Comparison of ENCODE assay signal across 8 mouse cellular contexts in the genomic region with DNA sequence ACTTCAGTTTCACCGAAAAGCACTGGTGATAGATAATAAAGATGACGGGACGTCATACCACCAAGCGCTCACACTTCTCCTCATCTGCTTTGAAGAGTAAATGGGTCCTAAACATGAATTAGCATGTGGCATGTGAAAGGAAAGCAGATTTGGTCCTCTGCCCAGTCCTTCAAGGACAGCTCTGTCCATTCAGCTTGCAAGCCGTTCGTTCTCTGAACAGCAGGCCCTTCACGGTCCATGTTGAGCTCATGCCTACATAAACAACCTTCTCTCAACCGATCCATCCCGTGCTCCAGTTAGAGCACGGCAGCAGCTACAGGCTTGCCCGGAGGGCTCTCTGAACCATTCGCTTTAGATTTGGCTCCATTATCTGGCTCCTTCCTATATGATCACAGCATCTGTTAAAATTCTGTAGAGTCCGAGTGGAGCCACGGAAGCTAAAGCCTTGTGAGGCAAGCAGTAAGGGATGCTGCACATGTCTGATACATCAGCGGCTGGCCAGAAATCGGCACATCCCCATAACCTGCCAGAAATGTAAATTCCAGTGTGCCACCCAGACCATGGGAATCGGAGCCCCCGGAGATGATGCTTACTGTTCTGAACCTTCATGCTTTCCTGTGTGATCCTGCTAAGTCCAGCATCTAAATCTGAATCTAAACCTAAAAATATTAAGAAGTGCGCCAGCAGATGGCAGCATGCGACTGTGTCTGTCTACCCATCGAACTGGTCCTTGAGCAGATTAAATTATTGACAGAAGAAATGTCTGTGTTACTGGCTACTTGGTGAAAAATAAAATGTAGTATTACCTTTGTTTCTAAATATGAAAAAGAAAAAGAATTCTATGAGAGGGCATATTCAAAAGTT.
DNase-seq lines count a peak whose midpoint lies in the region; TF ChIP-seq lines count a peak whose summit lies in the region.
"Had no signal": no experiment of that assay in that cellular context is flagged by ENCODE, and none has a peak within 500 bp of the region (broad histone marks: within the 10 kb centered on the region; RNA-seq: fewer than 3 reads in every experiment).

No protein-coding gene starts in this region.

- no peaks in the 10 kb centered on the region for H3K36me3 ChIP-seq in E14TG2a.4 (ENCODE audit: insufficient read depth, low read length)
- H3K36me3 ChIP-seq: limb, embryonic 12.5 days had no signal

- H3K4me1 ChIP-seq in E14TG2a.4 (replicated peaks; ENCODE audit: low read depth, low read length): no peaks in the 10 kb centered on the region

- H3K4me3 ChIP-seq in E14TG2a.4 (replicated peaks; ENCODE audit: low read length): no peak overlapping the region
- H3K4me3 ChIP-seq in gastrocnemius, adult 2 months: no peak overlapping the region
- H3K4me3 ChIP-seq: limb, embryonic 12.5 days had no signal

- DNase-seq in Muller cell, postnatal 12 days (ENCODE audit: inconsistent ontology term): peak; percentile 15
- peak; percentile 86 for DNase-seq in cerebellum, postnatal 14 days
- peak; percentile 62 for DNase-seq in gastrocnemius, adult 2 months
- DNase-seq in layer of hippocampus, adult 18-20 months (ENCODE audit: low spot score in 2 of 2): peak; percentile 66 to 91
- peak; percentile 72 for DNase-seq in lung, postnatal 14 days
- DNase-seq in right cerebral cortex, postnatal 25 days: peak; percentile 61

- no peaks in the 10 kb centered on the region for H3K27me3 ChIP-seq in E14TG2a.4 (ENCODE audit: insufficient read depth, low read length)

- H3K27ac ChIP-seq in gastrocnemius, adult 2 months: no peak overlapping the region
- H3K27ac ChIP-seq: limb, embryonic 12.5 days had no signal

- peak; percentile 22 for TF ChIP-seq CTCF in E14TG2a.4 (conservative IDR thresholded peaks at IDR 0.05; ENCODE audit: low read length)
- TF ChIP-seq CTCF in gastrocnemius, adult 2 months (IDR thresholded peaks at IDR 0.05): peak; percentile 72

- intact Hi-C loops in gastrocnemius, adult 2 months (cut with DNase I): loop anchor here (1.0 to 2.0 kb wide), 2 partner anchors 584 to 691 kb away; no protein-coding TSS in a partner anchor

- H3K9me3 ChIP-seq in E14TG2a.4 (ENCODE audit: low read length): no peaks in the 10 kb centered on the region
- H3K9me3 ChIP-seq: limb, embryonic 12.5 days had no signal

Comparison
In these comparisons a context has a peak if more than half of its experiments do, and no peak if none do; other contexts are left out.
1. DNase-seq: peak in every context shown above with its lines; median percentile 86 in cerebellum, postnatal 14 days; 78 in layer of hippocampus, adult 18-20 months; 72 in lung, postnatal 14 days; 62 in gastrocnemius, adult 2 months; 61 in right cerebral cortex, postnatal 25 days; 15 in Muller cell, postnatal 12 days.